Mouse (Mus musculus): ENCODE measurements around the gene Cenpp.

DNA sequence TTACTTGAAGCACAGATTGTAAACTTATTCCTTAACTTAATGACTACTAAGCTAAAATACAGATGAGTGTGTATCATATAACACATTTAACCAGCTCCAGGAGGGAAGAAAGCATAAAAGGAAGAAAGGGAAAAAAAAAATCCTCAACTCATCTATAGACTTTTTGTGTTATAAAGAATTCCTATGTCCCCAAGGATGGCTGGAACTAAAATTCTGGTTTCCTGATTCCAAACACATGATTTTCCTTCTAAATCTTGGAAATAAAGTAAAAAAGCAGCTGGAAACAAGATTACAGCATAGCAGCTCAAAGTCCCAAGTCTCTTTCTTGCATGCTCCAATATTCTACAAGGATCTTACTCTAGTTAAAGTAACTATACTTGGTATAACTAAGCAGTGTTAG is 49.0 kb downstream of the Cenpp start:
- TF ChIP-seq CTCF (IDR thresholded peaks at IDR 0.05) (no peak), EP300 (IDR thresholded peaks at IDR 0.05) (no peak)

Measured in lung, postnatal 0 days (tissue).